Comparison of ENCODE assay signal across 38 mouse cellular contexts in the genomic region with DNA sequence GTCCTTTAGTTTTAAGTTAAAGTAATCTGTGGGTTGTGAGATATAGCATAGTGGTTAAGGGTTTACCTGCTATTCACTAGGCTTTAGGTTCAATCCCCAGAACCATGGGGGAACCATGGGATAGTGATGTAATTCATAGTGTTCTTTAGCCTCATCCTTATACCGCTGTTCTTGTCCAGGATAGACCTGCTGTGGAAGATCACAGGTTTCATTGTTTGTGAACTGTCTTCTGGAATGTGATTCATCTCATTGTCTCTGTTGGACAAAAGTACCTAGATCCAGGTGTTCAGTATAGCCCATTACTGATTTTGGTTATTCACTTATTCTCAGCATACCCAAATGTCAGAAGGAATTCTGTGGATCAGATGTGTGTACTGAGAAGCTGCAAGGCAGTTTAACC. TPM values are rescaled to one million over a fixed set of nuclear protein-coding genes. Genes with fewer than 3 reads are reported as not detected.
"Had no signal": no experiment of that assay in that cellular context is flagged by ENCODE, and none has a peak within 500 bp of the region (broad histone marks: within the 10 kb centered on the region; RNA-seq: fewer than 3 reads in every experiment).

No protein-coding gene starts in this region.

- DNase-seq: forebrain, postnatal 0 days; gastrocnemius, postnatal 14 days; heart, adult 18-20 months; heart, postnatal 10 days; heart, postnatal 4 days; kidney, adult 18-20 months; kidney, adult 8-10 months; kidney, postnatal 10 days; kidney, postnatal 25 days; kidney, postnatal 4 days; layer of hippocampus, adult 9-11 months; liver; liver, embryonic 13.5 days had no signal

- H3K9ac ChIP-seq: forebrain, postnatal 0 days; heart, embryonic 12.5 days; hindbrain, embryonic 15.5 days; intestine, embryonic 15.5 days; limb, embryonic 12.5 days; liver, embryonic 13.5 days; liver, embryonic 15.5 days had no signal

- H3K27me3 ChIP-seq: heart, embryonic 12.5 days; hindbrain, embryonic 15.5 days; intestine, embryonic 15.5 days; liver, embryonic 13.5 days; liver, embryonic 15.5 days had no signal

- H3K4me2 ChIP-seq: heart, embryonic 12.5 days; hindbrain, embryonic 15.5 days; intestine, embryonic 15.5 days; limb, embryonic 12.5 days; liver, embryonic 11.5 days; liver, embryonic 13.5 days; liver, embryonic 15.5 days had no signal

- H3K36me3 ChIP-seq: heart, embryonic 10.5 days; heart, embryonic 12.5 days; hindbrain, embryonic 10.5 days; hindbrain, embryonic 15.5 days; intestine, embryonic 15.5 days; limb, embryonic 10.5 days; limb, embryonic 12.5 days; liver, embryonic 13.5 days; liver, embryonic 15.5 days had no signal

- H3K9me3 ChIP-seq: heart, embryonic 10.5 days; heart, embryonic 12.5 days; hindbrain, embryonic 10.5 days; hindbrain, embryonic 15.5 days; intestine, embryonic 15.5 days; limb, embryonic 10.5 days; limb, embryonic 12.5 days; liver, embryonic 13.5 days; liver, embryonic 15.5 days had no signal

- ATAC-seq: forebrain, postnatal 0 days; inflammation-experienced regulatory T-cells, adult 6 months; intestine, embryonic 15.5 days; intestine, postnatal 0 days had no signal

- H3K4me1 ChIP-seq: liver, embryonic 15.5 days had no signal

- H3K4me3 ChIP-seq: heart, embryonic 10.5 days; heart, embryonic 12.5 days; hindbrain, embryonic 10.5 days; hindbrain, embryonic 15.5 days; intestine, embryonic 15.5 days; limb, embryonic 10.5 days; limb, embryonic 12.5 days; liver, embryonic 13.5 days; liver, embryonic 15.5 days had no signal

- H3K27ac ChIP-seq: heart, embryonic 10.5 days; intestine, embryonic 15.5 days; limb, embryonic 10.5 days; limb, embryonic 12.5 days; liver, embryonic 13.5 days; liver, embryonic 15.5 days had no signal

RNA-seq across cellular contexts. Expression of gene Panx3, which starts 41.8 kb away (rescaled TPM):
- total RNA-seq: gastrocnemius, adult 18-20 months; gastrocnemius, adult 8-10 months; gastrocnemius, postnatal 14 days; gastrocnemius, postnatal 4 days; granulocyte monocyte progenitor cell, adult 5-6 weeks; heart, adult 18-20 months; heart, adult 8-10 months; heart, postnatal 10 days; heart, postnatal 25 days; heart, postnatal 4 days; layer of hippocampus, adult 8-10 months; layer of hippocampus, postnatal 25 days; left cerebral cortex, adult 8-10 months; left cerebral cortex, postnatal 14 days; left cerebral cortex, postnatal 36 days had no signal
- polyA plus RNA-seq: forebrain, postnatal 0 days; heart, embryonic 14.5 days; hindbrain, embryonic 15.5 days; inflammation-experienced regulatory T-cells, adult 6 months; intestine, embryonic 15.5 days; intestine, postnatal 0 days; kidney, embryonic 14.5 days; kidney, embryonic 16.5 days; limb, embryonic 10.5 days; liver, embryonic 11.5 days; liver, embryonic 13.5 days; liver, embryonic 15.5 days had no signal
